Mouse (Mus musculus) lung, postnatal 36 days (tissue): ENCODE results near the gene Zswim5.
A peak's percentile ranks its signal among the peaks of the same experiment; 100 is the strongest.
"Not testable (repeated sequence)": the region's sequence is repeated elsewhere in the genome, so short reads cannot be mapped to it uniquely, and the experiment has no call there.

ENCODE experiments used
- DNase-seq: peaks from one replicate; pipeline ENCODE4 v3.0.0; 2022; ENCODE audit warnings: mixed read lengths

Zswim5 gene

DNA sequence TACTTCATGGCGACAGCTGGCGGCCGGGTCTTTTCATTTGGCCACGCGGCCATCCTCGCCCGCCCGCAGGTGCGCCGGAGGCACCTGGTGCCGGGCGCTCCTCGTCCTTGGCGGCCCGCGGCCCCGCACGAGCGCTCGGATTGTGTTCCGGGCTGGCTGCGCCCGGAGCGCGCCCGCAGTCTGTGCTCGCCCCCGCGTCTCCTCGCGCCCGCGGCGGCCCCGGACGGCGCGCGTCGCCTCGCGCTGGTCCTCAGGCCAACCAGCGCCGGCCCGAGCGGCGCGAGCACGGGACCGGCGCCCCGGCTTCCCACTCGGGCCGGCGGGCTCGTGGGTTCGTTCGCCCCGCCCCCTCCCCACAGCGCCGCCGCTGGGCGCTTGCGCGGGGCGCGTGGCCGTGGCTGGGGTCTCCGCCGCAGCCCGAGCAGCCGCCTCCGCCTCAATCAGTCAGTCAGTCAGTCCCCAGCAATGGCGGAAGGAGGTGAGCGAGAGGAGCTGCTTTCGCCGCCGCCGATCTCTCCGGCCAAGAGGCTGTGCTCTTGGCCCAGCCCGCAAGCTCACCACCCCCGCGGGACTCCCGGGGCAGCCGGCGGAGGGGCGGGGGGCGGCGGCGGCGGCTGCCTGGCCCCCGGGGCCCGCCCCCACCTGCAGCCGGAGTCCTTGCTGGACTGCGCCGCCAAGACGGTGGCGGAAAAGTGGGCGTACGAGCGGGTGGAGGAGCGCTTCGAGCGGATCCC, at the start of gene Zswim5:
Zswim5 (plus strand) TSS at position 382 of the 734 bp plus-strand sequence.
- DNase-seq = peak; percentile 71

- DNase-seq = peak; percentile 73
Observed at GRCm38 (mm10) chr4:116827819-116828218, 49.4 kb upstream of the Zswim5 start.

DNA sequence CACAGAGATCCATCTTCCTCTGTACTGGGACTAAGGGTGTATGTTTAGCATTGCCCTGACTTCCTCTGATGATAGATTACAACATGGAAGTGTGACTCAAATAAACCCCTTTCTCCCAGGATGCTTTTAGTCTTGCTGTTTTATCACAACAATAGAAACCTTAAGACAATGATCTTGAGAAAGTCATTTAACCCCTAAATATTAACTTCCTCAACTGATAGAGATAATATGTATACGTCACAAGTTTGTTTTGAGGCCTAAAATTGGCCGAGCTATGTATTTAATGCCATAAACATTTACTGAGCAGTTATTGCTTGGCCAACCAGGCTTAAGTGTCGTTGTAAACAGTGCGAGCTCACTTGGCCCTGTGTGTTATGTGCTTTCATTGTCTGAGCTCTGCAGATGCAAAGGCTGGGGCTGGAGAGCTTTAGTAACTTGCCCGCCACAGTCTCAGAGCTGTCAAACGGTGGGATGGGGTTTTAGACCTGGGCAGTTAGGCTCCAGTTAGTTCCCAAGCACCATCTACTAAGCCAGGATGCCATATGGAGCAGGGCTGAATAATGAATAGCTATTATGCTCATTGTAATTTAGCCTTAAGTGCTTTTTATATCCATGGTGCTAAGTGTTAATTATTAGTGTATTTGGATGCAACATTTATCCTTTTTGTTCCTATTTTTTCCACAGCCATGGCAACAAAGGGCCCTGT, 47.7 kb upstream of the Zswim5 start:
- DNase-seq = peak; percentile 56

DNA sequence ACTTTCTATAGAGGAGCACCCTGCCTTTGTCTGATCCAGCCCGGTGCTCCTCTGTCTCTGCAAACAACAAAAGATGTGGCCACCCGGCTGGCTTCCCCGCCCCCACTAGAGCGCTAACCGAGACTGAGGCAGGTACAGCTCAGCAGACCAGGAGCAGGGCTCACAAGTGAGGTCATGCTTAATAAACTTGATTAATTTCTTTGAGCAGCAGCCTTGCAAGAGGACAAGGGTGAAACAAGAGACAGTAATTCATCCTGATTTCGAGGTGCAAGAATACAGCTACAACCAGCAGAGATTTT, 47.2 kb upstream of the Zswim5 start:
- DNase-seq = no peak

DNA sequence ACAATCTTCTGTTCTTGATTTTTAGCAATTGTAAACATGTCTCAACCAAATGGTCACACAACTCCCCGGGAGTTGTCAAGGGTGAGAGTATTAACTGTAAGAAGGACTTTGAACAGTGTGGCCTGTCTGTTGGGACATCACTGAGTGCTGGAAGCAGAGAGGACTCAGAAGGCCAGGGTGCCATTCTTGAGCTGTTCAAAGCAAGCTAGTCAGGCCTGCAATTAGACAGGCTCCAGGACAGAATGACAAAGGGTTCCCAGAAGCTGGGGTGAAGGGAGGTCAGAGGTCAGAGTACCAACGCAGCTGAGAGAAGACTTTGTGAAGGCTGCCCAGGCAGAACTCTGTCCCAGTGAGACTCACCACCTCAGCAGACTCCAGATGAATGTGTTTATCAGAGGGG, 38.2 kb upstream of the Zswim5 start:
- no peak for DNase-seq

GRCm38 (mm10) chr4:116840096-116840495, 37.1 kb upstream of the Zswim5 start:
- not testable (repeated sequence) for DNase-seq

- DNase-seq = no peak
Observed at GRCm38 (mm10) chr4:116840841-116841240, 36.3 kb upstream of the Zswim5 start.

GRCm38 (mm10) chr4:116844324-116844723, 32.9 kb upstream of the Zswim5 start:
- DNase-seq = no peak

GRCm38 (mm10) chr4:116849901-116850300, 27.3 kb upstream of the Zswim5 start:
- no peak for DNase-seq

DNA sequence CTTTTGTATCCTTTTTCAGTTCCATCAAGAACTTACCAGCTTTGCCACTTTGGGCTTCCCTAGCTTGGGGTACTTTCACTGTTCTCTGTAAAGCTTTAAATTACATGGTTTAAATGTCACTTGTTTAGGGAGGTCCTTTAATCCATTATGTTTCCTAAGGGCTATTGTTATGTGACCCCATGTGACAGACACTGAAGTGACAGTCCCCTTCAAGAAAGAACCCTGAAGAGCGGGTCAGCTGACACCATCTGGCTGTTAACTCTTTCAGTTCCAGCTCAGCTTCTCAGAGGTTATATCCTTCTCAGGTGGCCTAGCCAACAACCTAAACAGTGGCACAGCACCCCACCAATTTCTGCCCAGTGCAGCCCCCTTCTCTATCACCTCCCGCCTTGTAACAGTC, 22.9 kb upstream of the Zswim5 start:
- no peak for DNase-seq

- no peak for DNase-seq
Observed at GRCm38 (mm10) chr4:116857203-116857602, 20.0 kb upstream of the Zswim5 start.

DNA sequence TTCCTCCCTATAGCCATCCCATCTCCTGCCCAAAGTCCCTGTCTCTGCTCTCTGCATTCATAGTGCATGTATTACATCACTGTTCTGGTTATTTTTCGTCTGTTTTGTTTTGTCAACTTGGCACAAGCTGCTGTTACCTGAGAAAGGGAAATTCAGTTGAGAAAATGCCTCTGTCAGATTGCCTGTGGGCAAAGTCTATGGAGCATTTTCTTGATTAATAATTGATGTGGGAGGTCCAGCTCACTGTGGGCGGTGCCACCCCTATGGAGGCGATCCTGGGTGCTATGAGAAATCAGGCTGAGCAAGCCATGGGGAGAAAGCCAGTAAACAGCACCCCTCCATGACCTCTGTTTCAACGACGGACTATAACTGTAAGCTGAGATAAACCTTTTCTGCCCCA, 17.5 kb upstream of the Zswim5 start:
- no peak for DNase-seq

- no peak for DNase-seq
Observed at GRCm38 (mm10) chr4:116862023-116862422, 15.2 kb upstream of the Zswim5 start.

DNA sequence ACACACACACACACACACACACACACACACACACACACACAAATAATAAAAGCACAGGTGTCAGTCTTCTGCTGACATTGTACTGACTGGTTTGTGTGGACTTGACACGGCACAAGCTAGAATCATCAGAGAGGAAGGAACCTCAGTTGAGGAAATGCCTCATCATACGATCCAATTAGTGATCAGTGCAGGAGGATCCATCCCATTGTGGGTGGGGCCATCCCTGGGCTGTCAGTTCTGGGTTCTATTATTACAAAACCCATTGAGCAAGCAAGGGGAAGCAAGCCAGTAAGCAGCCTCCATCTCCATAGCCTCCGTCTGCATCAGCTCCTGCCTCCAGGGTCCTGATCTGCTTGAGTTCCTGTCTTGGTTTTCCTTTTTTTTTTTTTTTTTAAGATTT, 7.3 kb upstream of the Zswim5 start:
- no peak for DNase-seq

- no peak for DNase-seq
Observed at GRCm38 (mm10) chr4:116874595-116874994, 2.6 kb upstream of the Zswim5 start.

DNA sequence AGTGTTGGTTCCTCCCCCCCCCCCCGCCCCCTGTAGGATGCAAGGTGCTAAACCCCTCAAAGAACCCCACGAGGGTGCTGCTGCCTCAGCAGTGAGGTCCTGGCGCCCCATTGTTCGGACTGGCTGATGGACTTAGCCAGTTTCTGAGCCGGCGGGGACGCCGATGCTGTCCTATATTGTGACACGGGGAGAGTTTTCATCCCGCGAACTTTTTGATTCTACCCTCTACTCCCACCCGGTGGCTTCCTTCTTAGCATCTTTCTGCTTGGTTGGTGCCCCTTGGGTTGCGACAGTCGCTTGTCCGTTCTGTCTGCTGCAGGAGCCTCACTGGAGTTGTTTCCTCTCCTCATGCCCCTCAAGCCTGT, 564 bp upstream of the Zswim5 start:
- DNase-seq = peak; percentile 18

DNA sequence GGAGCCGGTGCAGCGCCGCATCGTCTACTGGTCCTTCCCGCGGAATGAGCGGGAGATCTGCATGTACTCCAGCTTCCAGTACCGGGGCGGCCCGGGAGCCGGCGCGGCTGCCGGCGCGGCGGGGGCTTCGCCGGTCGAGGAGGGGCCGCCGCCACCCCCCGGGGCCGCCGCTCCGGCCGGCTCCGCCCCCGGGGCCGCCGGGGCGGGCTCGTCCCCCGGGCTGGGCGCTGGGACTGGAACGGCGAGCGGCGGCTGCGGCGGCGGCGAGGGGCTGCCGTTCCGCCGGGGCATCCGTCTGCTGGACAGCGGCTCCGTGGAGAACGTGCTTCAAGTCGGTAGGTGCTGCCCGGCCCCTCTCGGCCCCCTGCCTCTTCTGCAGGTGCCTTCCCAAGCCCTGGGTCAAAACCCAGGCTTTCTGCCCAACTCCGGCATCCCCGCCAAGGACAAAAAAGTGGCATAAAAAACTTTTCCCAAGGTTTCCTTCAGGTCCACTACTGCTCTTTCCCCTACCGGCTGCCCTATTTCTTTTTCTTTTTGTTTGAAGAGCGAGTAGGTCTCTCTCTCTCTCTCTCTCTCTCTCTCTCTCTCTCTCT, 649 bp downstream of the Zswim5 start:
- peak; percentile 10 for DNase-seq

DNA sequence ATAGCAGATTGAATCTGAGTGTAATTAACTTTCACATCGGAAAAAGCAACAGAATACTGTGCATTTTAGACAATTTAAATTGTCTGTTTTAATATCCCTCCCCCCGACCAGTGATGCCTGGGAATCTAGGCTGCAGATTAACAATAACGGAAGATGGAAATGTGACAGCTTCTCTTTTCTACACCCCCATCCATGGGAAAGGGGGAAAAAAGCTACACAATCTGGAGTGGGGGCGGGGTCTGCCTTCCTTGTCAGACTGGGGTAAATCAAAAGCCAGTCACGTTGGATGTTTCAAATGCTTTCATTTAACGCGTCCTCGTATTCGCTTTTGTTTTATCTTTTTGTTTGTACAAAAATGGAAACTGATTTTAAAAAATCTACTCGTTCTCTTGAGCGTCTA, 1.3 kb downstream of the Zswim5 start:
- DNase-seq = peak; percentile 29

DNA sequence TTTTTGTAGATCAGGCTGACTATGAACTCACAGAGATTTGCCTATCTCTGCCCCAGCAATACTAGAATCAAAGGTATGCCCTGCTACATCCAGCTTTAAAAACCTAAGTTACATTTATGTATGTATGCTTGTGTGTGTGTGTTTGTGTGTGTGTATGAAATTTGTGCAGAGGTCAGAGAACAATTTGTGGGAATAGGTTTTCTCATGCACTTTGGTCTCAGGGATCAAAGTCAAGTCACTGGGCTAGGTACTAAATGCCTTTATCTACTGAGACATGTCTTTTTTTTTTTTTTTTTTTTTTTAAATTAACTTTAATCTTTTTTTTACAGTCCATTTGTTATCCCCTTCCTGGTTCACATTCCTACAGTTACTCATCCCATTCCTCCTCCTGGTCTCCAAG, 5.5 kb downstream of the Zswim5 start:
- DNase-seq = no peak

DNA sequence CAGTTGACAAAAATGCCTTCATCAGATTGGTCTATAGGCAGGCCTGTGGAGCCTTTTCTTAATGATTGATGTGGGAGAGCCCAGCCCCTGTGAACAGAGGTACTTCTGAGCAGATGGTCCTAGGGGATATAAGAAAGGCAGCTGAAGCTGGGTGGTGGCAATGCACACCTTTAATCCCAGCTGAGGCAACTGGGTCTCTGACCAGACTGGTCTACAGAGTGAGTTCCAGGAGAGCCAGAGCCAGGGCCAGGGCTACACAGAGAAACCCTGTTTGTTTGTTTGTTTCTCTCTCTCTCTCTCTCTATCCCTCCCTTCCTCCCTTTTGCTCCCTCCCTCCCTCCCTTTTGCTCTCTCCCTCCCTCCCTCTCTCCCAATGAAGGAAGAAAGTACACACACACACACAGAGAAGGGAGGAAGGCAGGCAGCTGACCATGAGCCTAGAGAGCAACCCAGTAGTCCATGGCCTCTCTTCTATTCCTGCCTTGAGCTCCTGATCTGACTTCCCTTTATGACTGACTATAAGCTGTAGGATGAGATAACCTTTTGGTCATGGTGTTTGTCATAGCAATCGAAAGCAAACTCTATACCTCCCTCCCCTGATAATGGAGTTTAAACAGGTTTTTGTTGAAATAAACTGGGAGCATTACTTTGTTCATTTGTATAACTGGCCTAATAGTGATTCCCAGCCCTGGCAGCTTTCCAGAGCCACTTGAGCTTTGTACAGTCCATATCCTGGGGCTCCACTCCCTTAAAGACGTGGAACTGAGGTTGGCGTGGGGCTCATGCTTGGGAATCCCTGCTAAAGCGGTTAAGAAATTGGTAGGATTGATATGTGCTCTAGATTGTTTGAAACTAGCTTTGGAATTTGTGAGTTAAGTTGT, 17.3 kb downstream of the Zswim5 start:
- DNase-seq = peak; percentile 35

DNA sequence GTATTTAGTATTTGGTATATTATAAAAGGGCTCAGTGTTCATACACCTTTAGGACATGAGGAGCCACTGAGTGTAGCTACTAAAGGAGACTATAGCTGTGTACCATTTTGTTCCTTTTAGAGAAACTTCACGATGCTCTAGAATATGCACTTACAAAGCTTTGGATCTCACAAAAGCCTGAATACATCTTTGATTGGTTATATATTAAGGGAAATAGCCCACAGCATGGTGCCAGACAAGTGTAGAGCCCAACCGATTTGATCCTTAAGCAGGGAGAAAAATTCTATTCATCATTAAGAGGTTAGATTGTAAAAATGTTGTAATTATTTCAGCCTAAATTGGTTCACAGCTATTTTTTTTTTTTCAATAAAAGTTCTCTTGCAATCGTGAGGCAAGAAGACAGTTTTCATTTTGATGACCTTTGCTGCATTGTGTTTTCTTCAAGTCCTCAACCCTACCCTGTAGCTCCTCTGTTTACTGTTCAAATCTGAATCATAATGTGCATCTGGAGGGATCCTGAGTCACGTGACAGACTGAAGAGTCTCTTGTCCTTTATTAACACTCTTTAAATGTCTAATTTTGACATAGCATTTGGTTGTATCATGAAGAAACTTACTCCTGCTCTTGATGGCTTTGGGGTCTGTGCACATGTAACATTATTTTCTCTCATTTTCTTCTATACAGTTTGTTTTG, 33.5 kb downstream of the Zswim5 start:
- DNase-seq = no peak

GRCm38 (mm10) chr4:116911202-116911601, 34.0 kb downstream of the Zswim5 start:
- DNase-seq = no peak

DNA sequence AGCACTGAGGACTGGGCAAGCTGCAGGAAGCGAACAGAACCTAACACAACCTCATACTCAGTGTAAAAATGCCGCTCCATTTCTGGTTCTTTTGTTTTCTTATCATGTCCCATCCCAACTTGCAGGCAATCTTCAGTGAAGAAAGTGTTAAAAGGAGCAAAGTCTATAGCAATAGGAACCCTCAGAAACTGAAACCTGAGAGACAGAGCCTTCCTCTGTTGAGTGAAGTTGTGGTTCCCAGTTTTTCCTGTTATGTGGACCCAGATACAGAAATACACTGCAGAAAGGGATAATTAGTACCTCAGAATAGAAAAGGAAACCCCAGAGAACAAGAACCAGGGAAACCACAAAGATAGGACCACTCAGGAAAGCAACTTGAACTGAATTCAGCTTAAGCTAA, 36.1 kb downstream of the Zswim5 start:
- DNase-seq = no peak
